Comparison of ENCODE assay signal across 9 mouse cellular contexts in the genomic region with DNA sequence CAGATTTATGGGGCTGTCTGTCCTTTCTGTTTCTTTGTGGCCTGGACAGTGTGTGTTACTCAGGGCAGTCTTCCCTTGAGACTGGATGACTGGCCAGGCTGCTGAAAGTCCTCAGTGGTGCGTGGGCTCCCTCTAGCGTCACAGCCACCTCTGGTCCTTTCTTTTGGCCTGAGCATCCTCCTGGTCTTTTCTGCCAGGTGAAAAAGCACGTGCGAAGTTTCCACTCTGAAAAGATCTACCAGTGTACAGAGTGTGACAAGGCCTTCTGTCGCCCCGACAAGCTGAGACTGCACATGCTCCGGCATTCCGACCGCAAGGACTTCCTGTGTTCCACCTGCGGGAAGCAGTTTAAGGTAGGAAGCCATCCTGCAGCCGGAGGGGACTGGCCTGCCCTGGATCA. TPM values are rescaled to one million over a fixed set of nuclear protein-coding genes. Genes with fewer than 3 reads are reported as not detected.
A peak's percentile ranks its signal among the peaks of the same experiment; 100 is the strongest.
DNase-seq lines count a peak whose midpoint lies in the region; ATAC-seq and TF ChIP-seq lines count a peak whose summit lies in the region.
"Had no signal": no experiment of that assay in that cellular context is flagged by ENCODE, and none has a peak within 500 bp of the region (broad histone marks: within the 10 kb centered on the region; RNA-seq: fewer than 3 reads in every experiment).

No protein-coding gene starts in this region.

- H3K27me3 ChIP-seq in cerebellum, adult 2 months (ENCODE audit: control insufficient read depth, insufficient read depth, low read length), result no peaks in the 10 kb centered on the region
- H3K27me3 ChIP-seq in hindbrain, postnatal 0 days (ENCODE audit: insufficient read depth, low read length), result no peaks in the 10 kb centered on the region

- H3K4me3 ChIP-seq in cerebellum, adult 2 months (replicated peaks; ENCODE audit: insufficient read depth, low read depth, low read length), result no peak overlapping the region
- H3K4me3 ChIP-seq in hindbrain, postnatal 0 days (ENCODE audit: low read length), result no peak overlapping the region

- H3K9me3 ChIP-seq in hindbrain, postnatal 0 days (ENCODE audit: low read length), result no peaks in the 10 kb centered on the region

- no peak overlapping the region for H3K4me2 ChIP-seq in hindbrain, postnatal 0 days (ENCODE audit: low read depth, low read length)

- H3K9ac ChIP-seq in hindbrain, postnatal 0 days (replicated peaks; ENCODE audit: low read length), result no peak overlapping the region

- peak; percentile 86 for ATAC-seq in frontal cortex, adult (ENCODE audit: low TSS enrichment)
- ATAC-seq in hindbrain, postnatal 0 days, result peak; percentile 55

- peak; percentile 83 for DNase-seq in NIH3T3 (ENCODE audit: low read depth)
- peak; percentile 86 to 92 for DNase-seq in cerebellum, adult 2 months
- peak; percentile 91 for DNase-seq in hindbrain, postnatal 0 days (ENCODE audit: low spot score)
- DNase-seq in layer of hippocampus, postnatal 36 days, result peak; percentile 58 to 65
- DNase-seq in mesoderm, embryonic 11.5 days (ENCODE audit: low read depth, low spot score), result peak; percentile 71
- DNase-seq in right cerebral cortex, postnatal 14 days, result peak; percentile 77
- peak; percentile 71 to 73 for DNase-seq in urinary bladder, postnatal 36 days (ENCODE audit: low spot score in 2 of 2)

- H3K4me1 ChIP-seq in cerebellum, adult 2 months (ENCODE audit: control insufficient read depth, insufficient read depth, low read length), result peaks cover 9% of the 10 kb centered on the region
- H3K4me1 ChIP-seq in hindbrain, postnatal 0 days (ENCODE audit: insufficient read depth, low read length), result no peaks in the 10 kb centered on the region

- H3K27ac ChIP-seq in cerebellum, adult 2 months (ENCODE audit: insufficient read depth, low read length), result no peak overlapping the region
- H3K27ac ChIP-seq in hindbrain, postnatal 0 days, result no peak overlapping the region
- H3K27ac ChIP-seq: macrophage had no signal

- WGBS in cerebellum, adult 2 months, result 47% methylated on average over 11 of the region's 11 CpGs
- WGBS in hindbrain, postnatal 0 days, result 68% methylated on average over 11 of the region's 11 CpGs

- H3K36me3 ChIP-seq in hindbrain, postnatal 0 days (ENCODE audit: insufficient read depth, low read length), result peaks cover 23% of the 10 kb centered on the region; the same call in 1 of the 2 replicates

- TF ChIP-seq CTCF in cerebellum, adult 2 months (IDR thresholded peaks at IDR 0.05; ENCODE audit: borderline replicate concordance, insufficient read depth, low read depth, low read length), result peak; percentile 99
- peak; percentile 97 for TF ChIP-seq CTCF in hindbrain, postnatal 0 days (IDR thresholded peaks at IDR 0.05; ENCODE audit: low read depth)

- no peak for TF ChIP-seq POLR2A in cerebellum, adult 2 months (IDR thresholded peaks at IDR 0.05; ENCODE audit: borderline replicate concordance, insufficient read depth, low read length)

RNA-seq across cellular contexts. Expression of gene Nfrkb, which starts 37.1 kb away (rescaled TPM):
- 27.7 and 29.7 TPM in 2 replicates for polyA plus RNA-seq in cerebellum, adult 2 months (2012; rRNA removed)
- 39.1 and 41.3 TPM in 2 replicates for total RNA-seq in hindbrain, postnatal 0 days (2014; rRNA removed)
- polyA plus RNA-seq in hindbrain, postnatal 0 days (2015; fragmentation: Nextera tagmentation; extraction: Ambion mirVana), result 23.2 and 24.1 TPM in 2 replicates
- total RNA-seq in layer of hippocampus, postnatal 36 days (2021), result 10 to 100 TPM; 30.6 to 34.8 TPM
